ENCODE assay signal across 11 mouse cellular contexts in genomic region chr16:95929700-95930435, GRCm38 (mm10).
DNase-seq lines count a peak whose midpoint lies in the region; ATAC-seq lines count a peak whose summit lies in the region.
"Had no signal": no experiment of that assay in that cellular context is flagged by ENCODE, and none has a peak within 500 bp of the region (broad histone marks: within the 10 kb centered on the region; RNA-seq: fewer than 3 reads in every experiment).

No protein-coding gene starts in this region.

- no peak for ATAC-seq in liver, embryonic 15.5 days (ENCODE audit: insufficient read depth)
- no peak for ATAC-seq in liver, embryonic 12.5 days
- no peak for ATAC-seq in limb, embryonic 13.5 days (ENCODE audit: low FRiP score, low read depth)

- DNase-seq in MEL-GATA-1-ER (ENCODE audit: extremely low read depth, low read depth): peak; percentile 37
- DNase-seq in thymus, postnatal 0 days (ENCODE audit: low spot score): peak; percentile 79
- DNase-seq in gastrocnemius, adult 8-10 months (ENCODE audit: low spot score in 2 of 2): no peak
- no peak for DNase-seq in cerebellum, adult 9-11 months
- no peak for DNase-seq in right cerebral cortex, adult 2 months (ENCODE audit: low spot score in 2 of 2)
- DNase-seq: adrenal gland, postnatal 25 days; gastrocnemius, postnatal 36 days; lung, postnatal 36 days had no signal

- H3K9ac ChIP-seq in liver, embryonic 15.5 days: no peak overlapping the region
- H3K9ac ChIP-seq in liver, embryonic 12.5 days: no peak overlapping the region
- no peak overlapping the region for H3K9ac ChIP-seq in limb, embryonic 13.5 days

- WGBS in liver, embryonic 15.5 days (ENCODE audit: insufficient replicate concordance): 48% methylated on average over 14 of the region's 14 CpGs
- 59% methylated on average over 14 of the region's 14 CpGs for WGBS in liver, embryonic 12.5 days (ENCODE audit: insufficient replicate concordance)
- WGBS in limb, embryonic 13.5 days: 72% methylated on average over 14 of the region's 14 CpGs

- H3K27me3 ChIP-seq in liver, embryonic 15.5 days: no peaks in the 10 kb centered on the region
- no peaks in the 10 kb centered on the region for H3K27me3 ChIP-seq in liver, embryonic 12.5 days (replicated peaks)
- H3K27me3 ChIP-seq in limb, embryonic 13.5 days: no peaks in the 10 kb centered on the region

- H3K4me1 ChIP-seq in liver, embryonic 15.5 days (replicated peaks): peaks cover 26% of the 10 kb centered on the region; the same call in 1 of the 2 replicates
- peaks cover 14% of the 10 kb centered on the region for H3K4me1 ChIP-seq in liver, embryonic 12.5 days
- peaks cover 38% of the 10 kb centered on the region for H3K4me1 ChIP-seq in limb, embryonic 13.5 days

- H3K27ac ChIP-seq in liver, embryonic 15.5 days (replicated peaks): peak overlapping the region; percentile 58; the same call in 1 of the 2 replicates
- no peak overlapping the region; the same call in 1 of the 2 replicates for H3K27ac ChIP-seq in liver, embryonic 12.5 days
- H3K27ac ChIP-seq in limb, embryonic 13.5 days: 0 out of 2 replicates have a peak overlapping the region, but pooled peaks have one; percentile 28

- no peak overlapping the region for H3K4me2 ChIP-seq in liver, embryonic 15.5 days
- H3K4me2 ChIP-seq in liver, embryonic 12.5 days: no peak overlapping the region
- no peak overlapping the region for H3K4me2 ChIP-seq in limb, embryonic 13.5 days (replicated peaks)

- no peaks in the 10 kb centered on the region for H3K9me3 ChIP-seq in liver, embryonic 15.5 days (replicated peaks)
- H3K9me3 ChIP-seq in liver, embryonic 12.5 days (replicated peaks): no peaks in the 10 kb centered on the region
- no peaks in the 10 kb centered on the region for H3K9me3 ChIP-seq in limb, embryonic 13.5 days

- H3K4me3 ChIP-seq in liver, embryonic 15.5 days (replicated peaks): no peak overlapping the region
- no peak overlapping the region for H3K4me3 ChIP-seq in liver, embryonic 12.5 days
- no peak overlapping the region for H3K4me3 ChIP-seq in limb, embryonic 13.5 days

- no peaks in the 10 kb centered on the region for H3K36me3 ChIP-seq in liver, embryonic 15.5 days (replicated peaks)
- no peaks in the 10 kb centered on the region for H3K36me3 ChIP-seq in liver, embryonic 12.5 days
- H3K36me3 ChIP-seq in limb, embryonic 13.5 days: no peaks in the 10 kb centered on the region

Comparison
In these comparisons a context has a peak if more than half of its experiments do, and no peak if none do; other contexts are left out.
1. DNase-seq: peak in MEL-GATA-1-ER (single experiment) and thymus, postnatal 0 days (single experiment); none in gastrocnemius, adult 8-10 months (0 of 2), cerebellum, adult 9-11 months (single experiment) and right cerebral cortex, adult 2 months (0 of 2).